Mouse (Mus musculus): ENCODE measurements around the gene AA467197. TPM values are rescaled to one million over a fixed set of nuclear protein-coding genes. Genes with fewer than 3 reads are reported as not detected.

AA467197 gene
- total and polyA plus RNA-seq, 3 experiments: 3.1 to 30.4 (median 6.4) TPM

DNA sequence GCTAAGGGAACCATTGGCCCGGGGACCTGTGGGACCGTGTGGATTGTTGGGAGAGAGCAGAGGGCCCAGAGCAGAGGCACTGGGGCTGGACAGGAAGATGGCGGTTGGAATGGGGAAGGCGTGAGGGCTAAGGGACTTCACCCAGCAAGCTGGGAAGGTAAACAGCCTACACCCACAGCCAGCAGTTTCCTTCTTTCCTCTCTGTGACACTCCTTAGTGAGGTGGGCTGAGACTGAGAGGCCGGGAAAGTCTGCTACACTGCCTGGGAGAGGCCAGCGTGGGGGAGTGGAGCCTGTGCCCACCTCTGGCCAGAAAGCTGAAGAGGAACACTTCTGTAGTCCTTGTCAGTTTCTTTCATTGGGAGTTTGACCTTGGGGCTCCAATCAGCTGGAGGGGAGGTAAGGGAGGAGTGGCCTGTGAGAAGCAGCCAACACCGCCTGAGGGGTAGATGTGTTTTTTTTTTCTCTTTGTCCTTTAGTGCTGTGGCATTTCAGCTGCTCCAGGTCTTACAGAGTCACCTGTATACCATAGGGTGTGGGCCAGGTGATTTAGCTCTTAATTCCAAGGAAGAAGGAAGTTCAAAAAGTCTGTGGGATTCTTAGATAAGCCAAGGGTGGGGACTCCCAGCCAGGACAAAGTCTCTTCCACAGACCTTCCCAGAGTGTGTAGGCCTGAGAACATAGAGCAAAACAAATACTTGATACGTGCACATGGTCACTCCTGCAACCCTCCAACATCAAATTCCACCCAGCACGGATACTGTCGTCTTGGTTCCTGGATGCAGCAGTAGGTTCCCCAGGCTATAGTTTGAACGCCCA lies 21.1 kb downstream of the AA467197 start:
- no peaks in the 10 kb centered on the region for H3K36me3 ChIP-seq (replicated peaks in 1 of 2; ENCODE audit: control insufficient read depth in 1 of 2, insufficient read depth in 1 of 2, low read length in 1 of 2)
- dilution Hi-C loops (cut with MboI; ENCODE audit: extremely low pct_ligation_motif_present, extremely low pct_unique_long_range_greater_than_20kb, low sequenced_read_pairs) (no loop called here), in situ Hi-C loops (cut with MboI; ENCODE audit: low pct_ligation_motif_present, low pct_unique_long_range_greater_than_20kb, low sequenced_read_pairs) (no loop called here)
- H3K79me2 ChIP-seq (replicated peaks; ENCODE audit: control insufficient read depth, extremely low read depth, insufficient read depth, poor library complexity, severe bottlenecking): no peaks in the 10 kb centered on the region
- H3K27ac ChIP-seq (ENCODE audit: insufficient read depth, low read depth): no peak overlapping the region
- H3K27me3 ChIP-seq (replicated peaks): no peaks in the 10 kb centered on the region
- H3K9ac ChIP-seq (ENCODE audit: insufficient read depth, low read depth): no peak overlapping the region
- peaks cover 13 to 30% of the 10 kb centered on the region in 2 experiments for H3K4me1 ChIP-seq (ENCODE audit: control insufficient read depth in 1 of 2, insufficient read depth in 2 of 2)
- H3K4me2 ChIP-seq (ENCODE audit: insufficient read depth, low read depth, poor library complexity, severe bottlenecking): no peak overlapping the region
- no peak for DNase-seq (ENCODE audit: extremely low read depth)
- H3K9me3 ChIP-seq (replicated peaks; ENCODE audit: low read length): no peaks in the 10 kb centered on the region
- TF ChIP-seq NELFE (IDR thresholded peaks at IDR 0.05; ENCODE audit: low read depth, low read length) (no peak), POLR2A (IDR thresholded peaks at IDR 0.05; ENCODE audit: low read depth, low read length) (no peak)
- H3K4me3 ChIP-seq (replicated peaks in 1 of 3; ENCODE audit: low read depth in 2 of 3, low read length in 2 of 3, poor library complexity in 1 of 3): no peak overlapping the region

DNA sequence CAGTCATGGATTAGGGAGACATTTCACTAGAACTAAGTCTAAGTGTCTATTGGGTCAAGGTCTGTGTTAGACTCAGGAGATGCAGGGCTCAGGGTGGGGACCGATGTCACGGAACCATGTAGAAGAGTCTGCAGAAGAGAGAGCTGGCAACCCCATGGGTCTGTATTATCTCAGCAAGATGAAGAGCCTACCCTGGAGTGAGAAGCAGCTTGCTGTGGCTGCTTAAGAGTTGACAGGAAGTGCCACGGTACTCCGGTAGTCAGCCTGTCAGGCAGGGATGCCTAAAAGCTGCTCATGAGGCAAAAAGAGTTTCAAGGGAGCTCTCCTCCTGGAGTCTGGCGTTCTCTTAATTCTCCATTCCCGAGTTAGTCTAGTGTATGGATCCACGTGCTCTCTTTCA lies 23.0 kb downstream of the AA467197 start:
- Histone ChIP-seq H3K9me3 (replicated peaks; ENCODE audit: low read length) (no peaks in the 10 kb centered on the region), H3K9ac (ENCODE audit: insufficient read depth, low read depth) (no peak overlapping the region), H3K79me2 (replicated peaks; ENCODE audit: control insufficient read depth, extremely low read depth, insufficient read depth, poor library complexity, severe bottlenecking) (no peaks in the 10 kb centered on the region), H3K36me3 (replicated peaks in 1 of 2; ENCODE audit: control insufficient read depth in 1 of 2, insufficient read depth in 1 of 2, low read length in 1 of 2) (no peaks in the 10 kb centered on the region), H3K27me3 (replicated peaks) (no peaks in the 10 kb centered on the region), H3K4me3 (replicated peaks in 1 of 3; ENCODE audit: low read depth in 2 of 3, low read length in 2 of 3, poor library complexity in 1 of 3) (no peak overlapping the region), H3K4me1 (ENCODE audit: control insufficient read depth in 1 of 2, insufficient read depth in 2 of 2) (peaks cover 9 to 36% of the 10 kb centered on the region in 2 experiments), H3K4me2 (ENCODE audit: insufficient read depth, low read depth, poor library complexity, severe bottlenecking) (no peak overlapping the region), H3K27ac (ENCODE audit: insufficient read depth, low read depth) (no peak overlapping the region)
- DNase-seq (ENCODE audit: extremely low read depth): no peak
- in situ Hi-C loops (cut with MboI; ENCODE audit: low pct_ligation_motif_present, low pct_unique_long_range_greater_than_20kb, low sequenced_read_pairs): no loop called here
- TF ChIP-seq UBTF (IDR thresholded peaks at IDR 0.05; ENCODE audit: low read depth, low read length): no peak
- no peak for TF ChIP-seq NELFE (IDR thresholded peaks at IDR 0.05; ENCODE audit: low read depth, low read length)
- no peak for TF ChIP-seq HCFC1 (IDR thresholded peaks at IDR 0.05; ENCODE audit: low read depth, low read length)
- TF ChIP-seq SMC3 (IDR thresholded peaks at IDR 0.05; ENCODE audit: low read depth, low read length): no peak
- dilution Hi-C loops (cut with MboI; ENCODE audit: extremely low pct_ligation_motif_present, extremely low pct_unique_long_range_greater_than_20kb, low sequenced_read_pairs): no loop called here

DNA sequence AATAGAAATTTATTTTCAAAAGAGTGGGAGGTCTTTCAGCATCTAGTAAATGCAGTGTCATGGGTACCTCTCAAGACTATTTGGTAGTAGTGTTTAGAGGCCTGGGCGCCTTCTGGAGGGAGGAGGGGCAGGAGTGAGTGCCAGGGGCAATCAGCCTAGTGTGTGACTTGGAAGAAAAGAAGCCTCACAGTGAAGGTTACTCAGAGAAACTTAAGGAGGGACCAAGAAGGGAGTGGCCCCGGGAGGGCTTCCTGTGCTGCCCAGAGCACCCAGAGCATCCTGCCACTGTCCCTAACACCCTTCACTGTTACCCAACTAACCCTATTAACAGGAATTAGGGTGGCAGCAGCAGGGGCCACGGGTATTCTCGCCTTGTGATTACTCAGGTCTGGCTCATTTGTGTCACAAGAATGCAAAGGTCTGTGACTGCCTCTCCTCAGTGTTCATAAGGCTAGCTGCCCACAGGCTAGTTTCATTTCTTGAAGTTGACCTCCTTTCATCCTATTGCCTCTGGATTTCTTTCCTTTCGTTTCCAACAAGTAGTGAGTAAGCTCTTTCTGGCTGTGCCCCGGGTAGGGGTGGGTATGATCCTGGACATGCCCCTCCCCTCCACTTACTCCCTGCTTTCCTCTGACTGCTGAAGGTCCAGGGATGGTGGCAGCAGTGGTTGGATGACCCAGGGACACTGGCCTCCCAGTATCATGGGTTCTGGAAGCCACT lies 28.6 kb downstream of the AA467197 start:
- no peak for TF ChIP-seq NELFE (IDR thresholded peaks at IDR 0.05; ENCODE audit: low read depth, low read length)
- TF ChIP-seq UBTF (IDR thresholded peaks at IDR 0.05; ENCODE audit: low read depth, low read length): no peak
- TF ChIP-seq BHLHE40 (IDR thresholded peaks at IDR 0.05; ENCODE audit: low read depth, low read length): no peak
- peak; percentile 6; the same call in 1 of the 2 replicates for TF ChIP-seq IRF4 (IDR thresholded peaks at IDR 0.05; ENCODE audit: low read depth, low read length)
- TF ChIP-seq POLR2A (IDR thresholded peaks at IDR 0.05; ENCODE audit: low read depth, low read length): no peak; the same call in 1 of the 2 replicates
- TF ChIP-seq TBP (conservative IDR thresholded peaks at IDR 0.05; ENCODE audit: low read depth, low read length): peak; percentile 23; the same call in 1 of the 2 replicates
- no peak for TF ChIP-seq ELF1 (IDR thresholded peaks at IDR 0.05; ENCODE audit: low read depth, low read length)
- no peak for TF ChIP-seq MEF2A (IDR thresholded peaks at IDR 0.05; ENCODE audit: borderline replicate concordance, low read depth, low read length)
- no peak for TF ChIP-seq RCOR1 (conservative IDR thresholded peaks at IDR 0.05; ENCODE audit: low read depth, low read length)
- no peak for TF ChIP-seq E2F4 (IDR thresholded peaks at IDR 0.05; ENCODE audit: insufficient replicate concordance, low read depth, low read length)
- no peak for TF ChIP-seq CHD2 (IDR thresholded peaks at IDR 0.05; ENCODE audit: low read length)
- Histone ChIP-seq H3K36me3 (replicated peaks in 1 of 2; ENCODE audit: control insufficient read depth in 1 of 2, insufficient read depth in 1 of 2, low read length in 1 of 2) (no peaks in the 10 kb centered on the region), H3K4me1 (ENCODE audit: control insufficient read depth in 1 of 2, insufficient read depth in 2 of 2) (peaks cover 12 to 41% of the 10 kb centered on the region in 2 experiments), H3K4me3 (replicated peaks in 1 of 3; ENCODE audit: low read depth in 2 of 3, low read length in 2 of 3, poor library complexity in 1 of 3) (peak overlapping the region in 2 of 3 experiments; percentile 6 to 32), H3K27me3 (replicated peaks) (no peaks in the 10 kb centered on the region), H3K27ac (ENCODE audit: insufficient read depth, low read depth) (peak overlapping the region; percentile 92), H3K9me3 (replicated peaks; ENCODE audit: low read length) (no peaks in the 10 kb centered on the region), H3K79me2 (replicated peaks; ENCODE audit: control insufficient read depth, extremely low read depth, insufficient read depth, poor library complexity, severe bottlenecking) (no peaks in the 10 kb centered on the region), H3K4me2 (ENCODE audit: insufficient read depth, low read depth, poor library complexity, severe bottlenecking) (peak overlapping the region; percentile 87), H3K9ac (ENCODE audit: insufficient read depth, low read depth) (peak overlapping the region; percentile 71; the same call in 1 of the 2 replicates)
- dilution Hi-C loops (cut with MboI; ENCODE audit: extremely low pct_ligation_motif_present, extremely low pct_unique_long_range_greater_than_20kb, low sequenced_read_pairs) (no loop called here), in situ Hi-C loops (cut with MboI; ENCODE audit: low pct_ligation_motif_present, low pct_unique_long_range_greater_than_20kb, low sequenced_read_pairs) (no loop called here)
- peak; percentile 24 for DNase-seq (ENCODE audit: extremely low read depth)
